Mouse (Mus musculus) T-helper 2 cell (primary cell): ENCODE measurements around the gene Adat1.

Experiments
- in situ Hi-C: fragments of 300-600 bp; cut with MboI, MseI; formaldehyde crosslinking; loops from one replicate; pipeline ENCODE4 v1.15.1; 2025; ENCODE audit warnings: high pct_unique_total_duplicates

Gene Adat1

DNA sequence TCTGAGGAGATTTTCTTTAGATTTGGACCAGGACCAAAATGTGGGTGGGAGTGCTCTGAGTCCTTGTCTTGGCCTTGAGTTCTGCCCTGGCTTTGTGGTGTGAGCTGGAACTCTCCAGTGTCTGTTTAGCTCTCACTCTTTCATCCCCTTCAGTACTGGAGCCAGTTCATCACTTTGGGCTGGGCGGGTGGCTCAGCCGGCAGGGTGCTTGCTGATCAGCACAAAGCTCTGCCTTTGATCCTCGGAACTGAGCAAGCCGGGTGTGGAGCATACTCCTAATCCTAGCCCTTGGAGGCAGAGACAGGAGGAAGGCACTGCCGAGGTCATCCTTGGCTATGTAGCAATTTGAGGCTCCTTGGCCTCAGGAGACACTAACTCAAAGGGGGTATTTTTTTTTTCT is 23.1 kb downstream of the Adat1 start:
- in situ Hi-C loops, result no loop called here

DNA sequence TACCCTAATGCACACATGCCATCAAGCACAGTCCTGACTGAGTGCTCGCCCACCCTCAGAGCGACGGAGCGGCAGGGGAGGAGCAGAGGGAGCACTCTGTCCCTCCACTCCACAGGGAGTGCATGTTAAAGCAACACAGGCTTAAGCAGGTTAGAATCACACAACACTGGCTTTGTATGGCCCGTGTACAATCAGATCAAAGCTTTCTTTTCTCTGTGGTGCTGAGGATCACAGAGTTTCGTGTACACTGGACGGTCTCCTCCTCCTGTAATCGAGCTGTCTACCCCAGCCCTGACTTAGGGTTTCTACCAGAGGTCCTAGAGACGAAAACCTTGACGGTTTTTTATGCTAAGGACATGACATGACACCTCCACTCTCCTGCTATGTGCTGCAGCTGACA is 23.6 kb downstream of the Adat1 start:
- in situ Hi-C loops, result no loop called here

DNA sequence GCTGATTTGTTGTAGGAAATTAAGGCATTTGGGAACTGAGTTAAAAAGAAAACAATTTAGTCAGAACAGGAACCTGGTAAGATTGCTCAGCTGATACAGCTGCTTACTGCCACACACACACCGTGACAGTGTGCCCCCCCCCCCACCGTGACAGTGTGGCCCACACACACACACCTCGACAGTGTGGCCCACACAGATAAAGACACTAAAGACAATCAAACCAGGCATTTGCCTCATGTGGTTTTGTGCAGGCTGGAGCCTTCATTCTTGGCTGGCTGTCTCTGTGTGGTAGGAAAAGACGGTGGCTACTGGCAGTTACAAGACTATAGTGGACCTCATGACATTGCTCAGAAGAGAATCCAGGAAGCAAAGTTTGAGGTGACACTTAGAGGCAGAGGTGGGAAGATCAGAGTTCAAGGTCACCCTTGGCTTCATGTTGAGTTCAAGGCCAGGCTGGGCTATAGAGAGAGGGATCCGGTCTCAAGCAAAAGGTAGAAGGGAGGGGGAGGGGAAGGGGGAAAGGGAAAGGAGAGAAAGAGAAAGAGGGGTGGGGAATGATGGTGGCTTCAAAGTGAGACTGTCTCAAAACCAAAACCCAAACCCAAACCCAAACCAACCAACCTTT is 24.7 kb downstream of the Adat1 start:
- in situ Hi-C loops, result no loop called here

DNA sequence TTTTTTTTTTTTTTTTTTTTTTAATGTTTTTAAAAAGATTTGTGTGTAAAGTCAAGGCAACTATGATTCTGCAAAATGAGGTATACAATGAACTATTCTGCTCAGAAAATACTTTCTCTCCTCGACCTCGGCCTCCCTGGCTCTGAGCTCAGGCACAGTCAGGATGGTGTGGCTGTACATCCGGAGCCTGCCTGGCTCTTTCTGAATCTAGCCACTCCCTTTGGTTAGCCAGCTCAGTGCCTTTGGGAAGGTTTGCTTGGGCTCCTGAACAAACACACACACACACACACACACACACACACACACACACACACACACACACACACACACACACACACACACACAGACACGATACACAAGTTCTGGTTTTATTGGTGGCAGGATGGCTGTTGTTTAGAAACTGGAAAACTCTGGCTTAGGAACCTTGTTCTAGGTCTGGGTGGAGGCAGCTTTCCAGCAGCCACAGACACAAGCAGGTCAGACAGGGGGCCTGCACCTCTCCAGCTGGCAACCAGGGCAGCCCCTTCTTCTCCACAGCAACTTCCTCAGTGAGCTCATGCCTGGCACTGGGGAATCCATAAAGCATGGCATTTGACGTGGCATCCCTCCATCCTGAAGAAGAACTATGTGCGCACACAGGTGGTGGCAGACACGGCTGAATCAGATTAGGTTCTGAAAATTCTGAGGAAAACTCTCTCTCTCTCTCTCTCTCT is 27.1 kb downstream of the Adat1 start:
- in situ Hi-C loops, result no loop called here

DNA sequence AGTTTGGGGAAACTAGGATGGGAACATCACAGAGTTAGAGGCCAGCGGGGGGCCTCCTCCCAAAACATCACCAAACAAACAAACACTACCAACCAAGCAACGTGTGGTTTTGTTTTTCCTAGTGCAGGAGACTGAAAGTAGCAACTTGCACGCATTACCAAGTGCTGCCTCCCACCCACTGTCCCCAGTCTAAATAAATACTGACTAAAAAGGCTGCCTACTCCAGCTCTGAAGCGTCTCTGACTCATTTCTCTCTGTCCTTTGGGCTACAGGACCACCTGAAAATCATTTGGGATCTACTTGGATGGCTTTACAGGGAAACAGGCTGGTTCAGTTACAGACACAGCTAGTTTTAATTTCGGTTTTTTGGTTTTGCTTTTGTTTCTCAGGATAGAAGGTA is 27.8 kb downstream of the Adat1 start:
- in situ Hi-C loops, result no loop called here

DNA sequence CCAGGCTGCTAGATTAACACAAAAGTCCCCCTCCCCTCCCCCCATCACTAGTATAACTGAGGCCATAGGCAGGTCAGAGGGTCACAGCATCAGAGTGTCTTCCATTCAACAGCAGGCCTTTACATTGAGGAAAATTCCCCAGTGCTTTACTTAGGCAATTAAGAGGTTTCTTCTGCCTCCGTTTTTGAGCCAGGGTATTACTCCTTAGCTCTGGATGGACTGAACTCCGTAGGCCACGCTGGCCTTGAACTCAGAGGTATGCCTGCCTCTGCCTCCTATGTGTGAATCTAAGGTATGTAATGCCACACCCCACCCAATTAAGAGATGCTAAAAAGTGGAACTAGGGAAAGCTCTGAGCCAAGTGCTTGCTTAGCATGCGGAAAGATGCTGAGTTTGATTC is 28.6 kb downstream of the Adat1 start:
- in situ Hi-C loops, result no loop called here

DNA sequence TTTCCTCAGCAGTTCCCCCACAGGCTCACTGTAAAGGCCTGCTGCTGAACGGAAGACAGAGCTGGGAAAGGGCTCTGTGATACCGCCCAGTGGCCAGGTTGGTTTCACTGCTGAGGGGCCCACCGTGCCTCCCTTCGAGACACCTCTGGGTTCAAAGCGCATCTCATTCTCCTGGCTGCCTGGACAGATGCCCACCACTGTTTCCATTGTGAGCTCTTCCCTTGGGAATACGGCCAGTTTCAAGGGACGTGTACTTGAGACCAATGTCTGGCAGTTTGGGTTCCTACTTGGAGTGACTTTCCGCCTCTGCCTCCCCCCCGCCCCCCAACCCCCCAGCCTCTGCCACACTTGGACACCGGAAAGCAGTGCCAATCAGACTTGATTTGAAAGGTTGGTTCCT is 29.0 kb downstream of the Adat1 start:
- in situ Hi-C loops, result no loop called here

DNA sequence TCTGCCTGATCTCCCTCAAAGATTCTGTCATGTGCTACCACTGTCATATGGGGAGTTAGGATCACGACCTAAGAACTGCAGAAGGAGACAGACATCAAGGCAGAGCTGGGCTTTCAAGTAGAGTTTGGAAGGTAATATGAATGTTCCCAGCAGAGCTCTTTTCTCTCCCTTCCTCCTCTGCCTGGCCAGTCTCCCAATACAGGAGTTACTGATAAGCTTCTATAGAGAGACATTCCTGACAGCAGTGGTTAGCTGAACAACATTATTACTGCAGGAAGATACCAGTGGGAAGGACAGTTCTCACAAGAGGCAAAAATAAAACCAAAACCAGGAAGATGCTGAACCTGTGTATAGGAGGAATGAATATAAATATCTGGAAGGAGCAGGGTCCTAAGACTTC is 29.5 kb downstream of the Adat1 start:
- in situ Hi-C loops, result no loop called here

DNA sequence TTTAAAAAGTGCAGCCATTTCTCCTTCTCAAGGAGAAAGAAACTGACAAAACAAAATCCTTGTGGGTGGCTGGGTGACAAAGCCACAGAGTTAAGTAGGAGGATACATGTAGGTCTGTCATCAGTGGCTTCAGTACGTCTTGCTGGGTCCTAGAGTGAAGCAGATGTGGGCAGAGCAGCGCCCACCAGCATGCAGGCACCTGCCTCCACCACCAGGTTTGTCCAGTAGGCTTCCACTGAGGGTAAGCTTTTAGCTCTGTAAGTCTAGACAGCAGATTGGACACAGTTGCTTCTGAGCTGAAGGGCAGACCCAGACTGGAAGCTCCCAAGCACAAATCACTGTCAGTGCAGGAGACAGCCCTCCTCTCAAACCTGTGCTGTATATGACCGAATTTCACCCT is 30.8 kb downstream of the Adat1 start:
- in situ Hi-C loops, result no loop called here

DNA sequence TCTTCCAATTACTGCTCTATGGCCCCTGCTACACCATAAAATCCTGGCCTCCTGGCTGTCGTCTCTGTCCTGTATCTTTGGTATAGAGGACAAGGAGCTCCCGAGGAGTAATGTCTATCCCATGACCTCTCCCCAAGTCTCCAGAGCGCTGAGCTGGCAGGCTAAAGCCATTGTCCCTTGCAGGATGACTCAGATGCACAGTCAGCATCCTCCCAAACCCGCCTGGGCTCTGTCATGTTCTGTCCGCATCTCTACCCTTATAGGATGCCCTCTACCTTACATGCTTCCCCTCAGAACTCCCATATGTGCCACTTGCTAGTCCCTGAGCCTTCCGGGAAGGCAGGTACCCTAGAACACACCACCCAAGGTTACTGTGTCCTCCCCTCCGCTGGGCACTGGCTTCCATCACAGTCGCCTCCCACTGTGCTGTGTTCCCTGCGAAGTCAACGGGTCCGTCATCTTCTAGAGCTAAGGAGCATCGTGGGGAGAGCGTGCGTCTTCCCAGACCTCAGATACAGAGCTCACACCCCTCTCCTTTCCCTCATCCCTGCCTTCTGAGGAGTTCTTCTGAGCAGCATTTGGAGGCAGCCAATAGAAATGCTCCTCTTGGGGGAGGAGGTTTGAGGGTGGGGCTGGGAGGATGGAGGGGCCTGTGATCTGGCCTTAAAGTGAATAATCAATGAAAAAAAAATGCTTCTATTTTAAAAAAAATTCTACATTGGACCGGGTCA is 31.3 kb downstream of the Adat1 start:
- in situ Hi-C loops, result no loop called here

DNA sequence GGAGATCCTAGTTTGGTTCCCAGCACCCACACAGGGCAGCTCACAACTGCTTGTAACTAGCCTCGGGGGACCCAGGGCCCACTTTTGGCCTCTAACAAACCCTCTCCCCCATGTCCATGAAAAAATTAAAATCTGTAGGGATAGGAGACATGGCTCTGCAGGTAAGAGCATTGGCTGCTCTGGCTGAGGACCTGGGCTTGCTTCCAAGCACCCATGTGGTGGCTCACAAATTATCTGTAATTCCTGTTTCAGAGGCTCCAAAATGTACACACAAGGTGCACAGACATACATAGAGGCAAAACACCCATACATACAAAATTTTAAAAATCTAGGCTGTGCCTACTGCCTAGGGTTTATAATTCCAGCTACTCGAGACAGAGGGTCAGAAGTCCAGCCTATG is 34.9 kb downstream of the Adat1 start:
- in situ Hi-C loops, result no loop called here

DNA sequence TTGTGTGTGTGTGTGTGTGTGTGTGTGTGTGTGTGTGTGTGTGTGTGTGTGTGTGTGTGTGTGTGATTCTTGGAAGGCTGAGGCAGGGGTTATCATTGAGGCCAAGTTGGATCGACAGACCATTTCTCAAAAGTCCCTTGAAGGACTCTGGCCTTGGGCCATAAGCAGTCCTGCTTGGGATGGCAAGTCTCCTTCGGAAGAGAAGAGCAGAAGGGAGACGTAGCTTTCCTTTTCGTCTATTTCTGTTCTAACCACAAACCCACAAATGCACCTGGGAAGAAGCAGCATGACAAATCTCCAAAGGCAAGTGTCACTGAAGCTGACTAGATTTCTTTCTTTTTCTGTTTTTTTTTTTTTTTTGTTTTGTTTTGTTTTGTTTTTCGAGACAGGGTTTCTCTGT is 36.2 kb downstream of the Adat1 start:
- in situ Hi-C loops, result no loop called here

DNA sequence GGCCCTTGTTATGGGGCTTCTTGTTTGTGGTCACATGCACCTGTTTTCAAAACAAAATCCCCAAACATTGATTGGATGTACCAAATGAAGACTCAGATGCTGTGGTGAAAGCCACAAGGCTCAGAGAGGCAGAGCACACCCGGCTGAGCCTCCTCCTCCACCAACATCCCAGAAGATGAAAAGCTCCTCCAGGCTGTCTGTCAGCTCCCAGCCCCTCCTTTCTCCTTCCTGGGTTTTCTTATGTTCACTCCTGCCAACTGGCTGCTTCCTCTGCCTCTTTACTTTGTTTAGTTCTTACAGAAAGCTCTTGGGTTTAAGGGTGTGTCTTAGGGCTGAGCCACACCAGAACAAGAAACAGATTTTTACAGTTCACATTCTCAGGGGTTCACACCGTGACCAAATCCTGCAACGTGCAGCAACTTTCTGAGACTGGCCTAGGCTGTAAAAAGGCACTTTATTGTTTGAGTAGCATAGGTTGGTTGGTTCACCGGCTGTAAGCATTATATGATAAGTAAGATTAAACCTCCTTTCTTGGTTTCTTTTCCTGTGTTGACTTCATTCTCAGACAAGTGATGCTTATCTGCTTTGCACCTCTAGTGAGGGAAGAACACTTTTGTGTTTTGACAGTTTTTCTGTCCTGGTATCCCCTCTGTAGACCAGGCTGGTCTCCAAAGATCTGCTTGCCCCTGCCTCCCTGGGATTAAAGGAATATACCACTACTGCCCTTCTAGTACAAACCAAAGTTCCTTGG is 37.1 kb downstream of the Adat1 start:
- in situ Hi-C loops, result no loop called here

DNA sequence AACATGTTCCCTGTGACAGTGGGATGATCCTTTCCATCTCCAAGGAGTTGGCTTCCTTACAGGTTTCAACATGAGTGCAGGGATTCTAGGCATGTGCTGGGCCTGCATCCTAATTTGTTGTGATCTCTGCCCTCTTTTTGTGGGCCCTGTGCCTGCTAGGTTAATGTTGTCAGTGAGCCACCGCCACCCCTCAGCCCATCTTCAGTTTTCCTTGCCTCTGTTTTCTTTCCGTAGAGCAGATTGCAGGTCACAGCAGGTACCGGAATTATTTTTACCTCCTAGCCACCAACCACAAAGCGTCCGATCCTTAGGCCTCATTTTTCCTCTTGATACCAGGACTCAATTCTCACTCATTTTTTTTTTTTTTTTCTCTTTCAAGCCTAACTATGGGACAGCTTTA is 40.2 kb downstream of the Adat1 start:
- in situ Hi-C loops, result no loop called here

DNA sequence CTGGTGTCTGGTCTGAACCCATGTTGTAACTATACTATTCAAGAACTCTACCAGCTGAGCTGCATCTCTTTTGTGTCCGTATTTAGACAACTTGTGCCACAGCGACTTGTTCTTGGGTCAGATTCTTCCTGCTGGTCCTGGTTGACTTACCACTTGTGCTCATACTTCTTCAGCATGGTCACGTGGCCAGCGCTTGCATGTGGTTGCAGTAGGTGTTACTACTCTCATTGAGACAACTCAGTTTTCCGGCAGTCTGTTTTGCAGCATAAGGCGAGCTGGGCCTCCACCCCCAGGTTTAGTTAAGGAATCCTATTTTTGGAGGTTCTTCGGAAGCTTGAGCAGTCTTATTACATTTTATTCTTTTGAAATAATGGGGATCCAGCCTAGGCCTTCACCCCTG is 40.8 kb downstream of the Adat1 start:
- in situ Hi-C loops, result no loop called here

DNA sequence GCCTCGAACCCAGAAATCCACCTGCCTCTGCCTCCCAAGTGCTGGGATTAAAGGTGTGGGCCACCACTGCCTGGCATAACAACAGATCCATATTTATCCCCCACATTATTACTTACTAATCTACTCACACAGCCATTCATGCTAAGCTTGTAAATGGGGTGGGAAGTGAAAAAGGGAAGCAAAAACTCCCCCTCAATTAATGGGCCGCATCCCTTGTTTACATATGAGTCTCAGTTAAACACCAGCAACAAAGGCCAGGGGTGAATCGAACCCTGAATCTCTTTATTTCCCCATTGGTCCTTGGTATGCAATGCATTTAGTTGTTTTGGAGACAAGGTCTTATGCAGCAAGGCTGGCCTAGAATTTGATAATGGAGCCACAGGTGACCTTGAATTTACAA is 41.3 kb downstream of the Adat1 start:
- in situ Hi-C loops, result no loop called here

DNA sequence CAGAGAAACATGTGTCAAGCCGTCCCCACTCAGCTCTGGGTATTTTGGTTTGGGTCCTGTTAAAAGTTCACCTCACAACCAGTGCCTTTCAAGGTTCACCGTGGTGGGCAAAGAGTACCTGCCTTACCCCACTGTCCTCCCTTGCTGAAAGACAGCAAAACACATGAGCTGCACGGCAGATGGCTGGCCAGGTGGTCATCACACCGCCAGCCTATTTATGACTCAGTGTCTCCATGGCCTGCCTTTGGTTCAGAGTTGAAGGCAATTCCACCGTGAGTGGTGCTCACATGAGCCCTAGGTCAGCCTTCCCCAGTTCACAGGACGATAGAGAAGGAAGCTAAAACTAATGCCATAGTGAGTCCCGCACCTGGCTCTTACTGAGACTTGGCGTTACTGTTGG is 44.1 kb downstream of the Adat1 start:
- in situ Hi-C loops, result no loop called here

DNA sequence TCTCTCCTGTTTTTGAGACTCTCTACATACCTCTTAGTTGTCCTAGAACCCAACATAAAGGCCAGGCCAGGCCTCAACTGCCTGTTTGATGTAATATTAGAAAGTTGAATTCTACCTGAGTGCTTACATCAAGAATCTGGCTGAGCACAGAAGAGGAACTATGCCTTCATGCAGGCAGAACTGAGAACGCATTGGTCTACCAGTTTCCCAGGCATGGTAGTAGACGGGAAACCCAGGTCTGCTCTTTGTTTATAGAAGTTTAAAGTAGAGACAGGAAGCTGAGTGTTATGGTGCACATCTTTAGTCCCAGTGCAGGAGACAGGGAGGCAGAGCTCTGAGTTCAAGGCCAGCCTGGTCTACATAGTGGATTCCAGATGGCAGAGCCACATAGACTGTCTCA is 45.0 kb downstream of the Adat1 start:
- in situ Hi-C loops, result no loop called here

DNA sequence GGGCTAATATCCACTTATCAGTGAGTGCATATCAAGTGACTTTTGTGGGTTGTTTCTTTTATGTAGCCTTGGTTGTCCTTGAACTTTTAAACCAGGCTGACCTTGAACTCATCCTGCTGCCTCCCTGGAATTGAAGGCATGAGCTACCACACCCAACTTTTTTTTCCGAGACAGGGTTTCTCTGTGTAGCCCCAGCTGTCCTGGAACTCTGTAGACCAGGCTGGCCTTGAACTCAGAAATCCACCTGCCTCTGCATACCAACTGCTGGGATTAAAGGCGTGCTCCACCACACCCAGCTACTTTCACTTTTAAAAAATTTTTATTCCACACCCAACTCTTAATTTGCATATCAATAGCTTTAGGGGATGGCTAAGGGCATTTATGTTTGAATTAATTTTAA is 48.6 kb downstream of the Adat1 start:
- in situ Hi-C loops, result loop anchor here (5.0 kb wide), 1 partner anchor 49 kb away; the partner anchor contains the start of gene Adat1

DNA sequence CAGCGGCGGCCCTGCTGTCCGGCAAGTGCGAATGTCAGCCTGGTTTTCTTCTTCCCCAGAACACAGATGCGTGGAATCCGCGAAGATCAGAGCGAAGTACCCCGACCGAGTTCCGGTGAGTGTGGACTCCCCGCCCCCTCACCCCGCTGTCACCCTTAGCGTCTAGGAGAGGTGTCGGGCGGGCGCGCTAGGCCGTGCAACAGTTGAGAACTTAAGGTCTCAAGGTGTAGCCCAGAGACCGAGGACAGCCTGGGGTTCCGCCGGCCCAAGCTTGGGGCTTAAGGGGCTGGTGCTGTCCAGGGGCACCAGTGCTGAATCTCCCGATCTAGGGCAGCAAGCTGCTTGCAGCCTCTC is 51.0 kb downstream of the Adat1 start:
- in situ Hi-C loops, result loop anchor here (5.0 kb wide), 1 partner anchor 51 kb away; the partner anchor contains the start of gene Adat1

DNA sequence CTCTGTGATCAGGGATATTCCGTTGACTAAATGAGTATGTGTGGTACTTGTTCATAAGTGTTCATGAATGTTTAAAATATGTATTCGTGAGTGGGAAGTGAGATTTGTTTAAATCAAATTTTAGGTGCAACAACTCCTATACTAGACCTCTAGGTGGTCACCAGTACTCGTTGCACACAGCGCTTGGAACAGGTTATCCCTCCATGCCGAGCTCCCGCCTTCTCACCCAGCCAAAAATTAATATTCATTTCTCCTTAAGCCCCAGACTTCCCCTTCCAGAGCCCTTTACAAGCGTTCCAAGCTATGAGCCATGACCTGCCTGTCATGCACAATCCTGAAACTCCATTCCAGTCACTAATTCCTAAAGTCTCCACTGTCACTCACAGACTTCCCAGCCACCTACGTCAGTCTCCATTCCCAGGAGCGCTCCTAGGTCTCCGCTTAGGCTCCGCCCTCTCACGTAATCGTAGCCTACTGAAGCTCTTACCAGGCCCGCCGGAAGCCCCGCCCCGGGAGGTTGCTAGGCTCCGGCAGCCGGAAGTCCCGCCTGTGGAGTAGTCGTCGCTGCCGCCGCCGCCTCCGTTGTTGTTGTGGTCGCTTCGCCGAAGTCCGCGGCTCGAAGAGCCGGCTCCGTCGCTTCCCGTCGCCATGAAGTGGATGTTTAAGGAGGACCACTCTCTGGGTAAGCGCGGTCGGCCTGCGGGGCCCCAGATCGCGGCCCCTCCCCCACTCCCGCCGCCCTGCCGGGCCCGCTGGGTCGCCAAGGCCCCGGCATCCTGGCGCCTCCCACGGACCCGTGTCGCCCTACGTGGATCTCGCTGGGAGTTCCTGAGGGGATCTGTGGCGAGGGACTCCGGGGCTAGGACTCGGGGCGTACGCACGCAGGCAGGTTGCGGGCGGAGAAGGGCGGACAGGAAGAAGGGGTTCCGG is 51.7 kb downstream of the Adat1 start, which contains the start of gene Gabarapl2:
Gabarapl2 (plus strand) TSS at position 533 of the 930 bp plus-strand sequence.
- in situ Hi-C loops, result loop anchor here (5.0 kb wide), 1 partner anchor 52 kb away; the partner anchor contains the start of gene Adat1
